In the genomic region with DNA sequence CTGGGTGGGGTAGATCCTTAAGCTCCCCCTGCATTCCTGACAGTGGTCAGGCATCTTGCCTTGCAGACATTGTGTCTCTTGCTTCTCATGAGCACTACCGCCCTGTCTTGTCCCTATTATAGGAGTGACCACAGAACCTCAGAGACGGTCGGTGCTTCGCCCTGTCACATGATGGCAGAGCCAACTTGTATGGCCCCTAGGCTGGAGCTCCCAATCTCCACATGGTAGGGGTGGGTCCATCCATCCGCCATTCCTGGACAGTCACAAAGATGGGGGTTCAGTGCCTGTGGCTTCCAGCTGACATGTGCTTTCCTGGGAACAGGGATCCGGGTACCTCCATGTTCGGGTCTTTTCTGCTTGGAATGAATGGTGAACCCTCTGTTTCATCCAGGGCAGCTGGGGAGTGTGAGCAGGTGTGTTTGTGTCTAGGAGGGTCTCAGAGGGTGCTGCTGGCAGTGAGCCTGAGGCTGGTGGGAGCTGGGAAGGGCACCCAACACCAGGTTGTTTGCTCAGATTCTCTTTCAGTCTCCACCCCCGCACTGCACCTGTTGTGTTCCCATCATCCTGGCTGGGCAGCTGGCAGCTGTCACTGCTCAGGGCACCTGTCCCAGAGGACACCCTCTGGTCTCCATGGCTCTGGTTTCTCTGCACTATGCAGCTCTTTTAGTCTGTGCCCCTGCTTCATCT, we compare ENCODE assay signal across 11 mouse cellular contexts. TPM values are rescaled to one million over a fixed set of nuclear protein-coding genes. Genes with fewer than 3 reads are reported as not detected.
A peak's percentile ranks its signal among the peaks of the same experiment; 100 is the strongest.
DNase-seq lines count a peak whose midpoint lies in the region; ATAC-seq and TF ChIP-seq lines count a peak whose summit lies in the region.
"Had no signal": no experiment of that assay in that cellular context is flagged by ENCODE, and none has a peak within 500 bp of the region (broad histone marks: within the 10 kb centered on the region; RNA-seq: fewer than 3 reads in every experiment).

No protein-coding gene starts in this region.

- peak; percentile 76 for ATAC-seq in limb, embryonic 12.5 days (ENCODE audit: insufficient number of reproducible peaks, insufficient read depth, low FRiP score, low TSS enrichment, low read depth)
- ATAC-seq: activated CD4-positive, CD25-positive, alpha-beta regulatory T cell, adult 4 months had no signal

- no peak for TF ChIP-seq CTCF in gastrocnemius, adult 2 months (IDR thresholded peaks at IDR 0.05)

- intact Hi-C loops in left cerebral cortex, postnatal 14 days (cut with DNase I), result no loop called here
- intact Hi-C loops in left cerebral cortex, postnatal 36 days (cut with DNase I), result loop anchor here (5.0 kb wide), 1 partner anchor 45 kb away; the partner anchor contains the start of gene Neurl1a
- intact Hi-C loops in gastrocnemius, adult 2 months (cut with DNase I), result no loop called here

- H3K27me3 ChIP-seq in limb, embryonic 12.5 days, result 0 out of 2 replicates have a peak, but pooled peaks cover 5% of the 10 kb centered on the region
- H3K27me3 ChIP-seq: hindbrain, embryonic 15.5 days had no signal

- H3K4me2 ChIP-seq in limb, embryonic 12.5 days, result no peak overlapping the region
- H3K4me2 ChIP-seq: hindbrain, embryonic 15.5 days had no signal

- H3K9ac ChIP-seq in limb, embryonic 12.5 days (replicated peaks), result no peak overlapping the region
- H3K9ac ChIP-seq: hindbrain, embryonic 15.5 days had no signal

- peak overlapping the region; percentile 94 for H3K27ac ChIP-seq in gastrocnemius, adult 2 months
- no peak overlapping the region for H3K27ac ChIP-seq in limb, embryonic 12.5 days
- H3K27ac ChIP-seq: hindbrain, embryonic 15.5 days; macrophage had no signal

- no peaks in the 10 kb centered on the region for H3K36me3 ChIP-seq in limb, embryonic 12.5 days
- H3K36me3 ChIP-seq: hindbrain, embryonic 15.5 days had no signal

- no peaks in the 10 kb centered on the region for H3K4me1 ChIP-seq in limb, embryonic 12.5 days (replicated peaks)

- H3K9me3 ChIP-seq in limb, embryonic 12.5 days, result no peaks in the 10 kb centered on the region
- H3K9me3 ChIP-seq: hindbrain, embryonic 15.5 days had no signal

- peak overlapping the region; percentile 29; the same call in 1 of the 2 replicates for H3K4me3 ChIP-seq in gastrocnemius, adult 2 months
- H3K4me3 ChIP-seq in limb, embryonic 12.5 days (replicated peaks), result no peak overlapping the region
- H3K4me3 ChIP-seq: hindbrain, embryonic 15.5 days had no signal

- WGBS in limb, embryonic 12.5 days, result 81% methylated on average over 8 of the region's 8 CpGs

- DNase-seq in left cerebral cortex, postnatal 14 days (ENCODE audit: low spot score in 2 of 2), result peak; percentile 22 to 31
- no peak for DNase-seq in left cerebral cortex, postnatal 36 days (ENCODE audit: low spot score in 2 of 2)
- DNase-seq in cerebellum, adult 11-12 months, result peak; percentile 91
- peak; percentile 94 for DNase-seq in gastrocnemius, adult 2 months
- DNase-seq in right cerebral cortex, postnatal 14 days, result no peak
- no peak for DNase-seq in lung, postnatal 14 days
- DNase-seq in urinary bladder, adult 2 months (ENCODE audit: low spot score), result no peak

RNA-seq across cellular contexts. Expression of gene Neurl1a, which starts 43.7 kb away (rescaled TPM):
- 100 to 1,000 TPM; 148 to 154 TPM for total RNA-seq in left cerebral cortex, postnatal 14 days (2021)
- 100 to 1,000 TPM; 201 to 207 TPM for total RNA-seq in left cerebral cortex, postnatal 36 days (2021)
- 100 to 1,000 TPM; 124 to 133 TPM for total RNA-seq in gastrocnemius, adult 2 months (2021)
- 7.7 and 10.1 TPM in 2 replicates for polyA plus RNA-seq in limb, embryonic 12.5 days (2016; fragmentation: Nextera tagmentation; extraction: Ambion mirVana)
- polyA plus RNA-seq in urinary bladder, adult 2 months (2012; rRNA removed), result 22.5 and 31.0 TPM in 2 replicates

Comparison
In these comparisons a context has a peak if more than half of its experiments do, and no peak if none do; other contexts are left out.
1. DNase-seq: peak in left cerebral cortex, postnatal 14 days (2 of 2), cerebellum, adult 11-12 months (single experiment) and gastrocnemius, adult 2 months (single experiment); none in left cerebral cortex, postnatal 36 days (0 of 2), right cerebral cortex, postnatal 14 days (single experiment), lung, postnatal 14 days (single experiment) and urinary bladder, adult 2 months (single experiment).